Mouse (Mus musculus) left cerebral cortex, postnatal 25 days (tissue): ENCODE data around the gene Cd99l2. TPM values are rescaled to one million over a fixed set of nuclear protein-coding genes. Genes with fewer than 3 reads are reported as not detected.

ENCODE experiments used
- DNase-seq, 2 experiments: peaks; one replicate each; pipeline ENCODE4 v3.0.0; 2022; ENCODE audit warnings: low spot score in 2 of 2, mixed read lengths in 1 of 2
- intact Hi-C: fragments of 180-260 bp; cut with DNase I; formaldehyde crosslinking; loops from one replicate; pipeline ENCODE4 v1.15.1; 2025
- microRNA-seq, 2 experiments: library from miRNA; unstranded; fragments of <30 nt; microRNA quantifications; one replicate each; pipeline ENCODE4 v1.2.0; 2022
- total RNA-seq, 2 experiments: library from RNA; stranded (reverse); gene quantifications; 2 replicates each; pipeline ENCODE4 v1.2.3; 2021

Gene Cd99l2
- total RNA-seq, 2 experiments from 2014 or later = 65.1 to 66.2 TPM

GRCm38 (mm10) chrX:71396326-71396725 is 96.3 kb downstream of the Cd99l2 start:
- intact Hi-C loops = no loop called here

GRCm38 (mm10) chrX:71381571-71381970 is 111.1 kb downstream of the Cd99l2 start:
- DNase-seq = peak; percentile 16 to 33
- intact Hi-C loops = loop anchor here (5.0 kb wide), 1 partner anchor 329 kb away; the partner anchor contains the start of gene Mamld1

More at GRCm38 (mm10) chrX:71396326-71396725, 96.3 kb downstream of the Cd99l2 start:
- no peak for DNase-seq

- intact Hi-C loops = loop anchor here (10.0 kb wide), 1 partner anchor 484 kb away; no protein-coding TSS in a partner anchor
- DNase-seq = no peak
Measured at GRCm38 (mm10) chrX:71378435-71378834, 114.2 kb downstream of the Cd99l2 start.

- peak in 1 of 2 experiments; percentile 18 for DNase-seq
- intact Hi-C loops = loop anchor here (10.0 kb wide), 1 partner anchor 482 kb away; no protein-coding TSS in a partner anchor
Measured at GRCm38 (mm10) chrX:71376781-71377180, 115.9 kb downstream of the Cd99l2 start.

Small RNA genes lying within 50 kb of the gene (microRNA-seq; reads per million reads assigned to microRNA genes)
- gene Gm23945 = 0 reads per million in 2 experiments

Other genes with a start within 250 kb of the Cd99l2 start
- 10 to 100 TPM; 41.2 to 43.3 TPM for gene Mtmr1, start 128.1 kb downstream of the Cd99l2 start, total RNA-seq
- 10 to 100 TPM; 36.1 to 43.8 TPM for gene Hmgb3, start 63.1 kb upstream of the Cd99l2 start, total RNA-seq
- under 1 TPM; 0.34 to 0.41 TPM for gene Gpr50, start 170.8 kb upstream of the Cd99l2 start, total RNA-seq